Mouse (Mus musculus) erythroblast, adult 5-6 weeks (primary cell): ENCODE results near the gene Rpp30. TPM values are rescaled to one million over a fixed set of nuclear protein-coding genes. Genes with fewer than 3 reads are reported as not detected.

Source experiments
- ATAC-seq: replicated peaks from 2 replicates; pipeline ENCODE4 v1.8.0; 2016; ENCODE audit warnings: moderate number of reproducible peaks, mild to moderate bottlenecking, moderate TSS enrichment, inconsistent platforms; ENCODE audit not compliant: poor library complexity, low FRiP score, severe bottlenecking
- total RNA-seq, 2 experiments: library from RNA; stranded (forward) in 1 of 2; stranded (reverse) in 1 of 2; fragments of 150-400 nt in 1 of 2; fragments of 200-764, 138-1000 nt in 1 of 2; gene quantifications; 2 replicates each; pipeline versions ENCODE4 v1.2.3 to v1.2.4; 2015 to 2017; ENCODE audit warnings: low replicate concordance in 2 of 2

The Rpp30 gene
- total RNA-seq (2015; ENCODE audit: low replicate concordance), result 13.6 and 31.3 TPM in 2 replicates
- 9.8 and 15.5 TPM in 2 replicates for total RNA-seq (2017; ENCODE audit: low replicate concordance)

GRCm38 (mm10) chr19:36083262-36084225, at the start of gene Rpp30:
Gene Rpp30, plus strand, starts transcription at chr19:36083716.
- ATAC-seq, result peak; percentile 99

- ATAC-seq, result no peak
These were observed 37.5 kb upstream of the Rpp30 start for GRCm38 (mm10) chr19:36046046-36046445.

- no peak for ATAC-seq
These were observed 26.9 kb upstream of the Rpp30 start for GRCm38 (mm10) chr19:36056502-36057221.

GRCm38 (mm10) chr19:36057231-36057811, 26.2 kb upstream of the Rpp30 start, which contains the start of gene Htr7:
Gene Htr7, minus strand, starts transcription at chr19:36057507.
- ATAC-seq, result no peak

GRCm38 (mm10) chr19:36062801-36063529, 20.6 kb upstream of the Rpp30 start:
- no peak for ATAC-seq

GRCm38 (mm10) chr19:36082606-36083261, 782 bp upstream of the Rpp30 start:
- ATAC-seq, result peak; percentile 83

GRCm38 (mm10) chr19:36090781-36091180, 7.3 kb downstream of the Rpp30 start:
- ATAC-seq, result no peak; the same call in 1 of the 2 replicates

GRCm38 (mm10) chr19:36097194-36097593, 13.7 kb downstream of the Rpp30 start:
- ATAC-seq, result no peak

GRCm38 (mm10) chr19:36098265-36098664, 14.7 kb downstream of the Rpp30 start:
- ATAC-seq, result no peak

GRCm38 (mm10) chr19:36098916-36099315, 15.4 kb downstream of the Rpp30 start:
- ATAC-seq, result no peak

GRCm38 (mm10) chr19:36103909-36104308, 20.4 kb downstream of the Rpp30 start:
- ATAC-seq, result no peak

- no peak for ATAC-seq
These were observed 25.9 kb downstream of the Rpp30 start for GRCm38 (mm10) chr19:36109318-36109944.

GRCm38 (mm10) chr19:36110465-36110864, 26.9 kb downstream of the Rpp30 start:
- ATAC-seq, result no peak

- no peak for ATAC-seq
These were observed 27.8 kb downstream of the Rpp30 start for GRCm38 (mm10) chr19:36111054-36111895.

GRCm38 (mm10) chr19:36112007-36112406, 28.5 kb downstream of the Rpp30 start:
- no peak for ATAC-seq

- no peak for ATAC-seq
These were observed 32.7 kb downstream of the Rpp30 start for GRCm38 (mm10) chr19:36116185-36116584.

- no peak for ATAC-seq
These were observed 35.7 kb downstream of the Rpp30 start for GRCm38 (mm10) chr19:36119219-36119618.
